Mouse (Mus musculus): Measurements from ENCODE around the gene 4930430A15Rik. TPM values are rescaled to one million over a fixed set of nuclear protein-coding genes. Genes with fewer than 3 reads are reported as not detected.

The 4930430A15Rik gene
- not detected for total RNA-seq (2021)
- long read RNA-seq, experiment 1, result 0 reads
- long read RNA-seq, experiment 2, result 0 reads

DNA sequence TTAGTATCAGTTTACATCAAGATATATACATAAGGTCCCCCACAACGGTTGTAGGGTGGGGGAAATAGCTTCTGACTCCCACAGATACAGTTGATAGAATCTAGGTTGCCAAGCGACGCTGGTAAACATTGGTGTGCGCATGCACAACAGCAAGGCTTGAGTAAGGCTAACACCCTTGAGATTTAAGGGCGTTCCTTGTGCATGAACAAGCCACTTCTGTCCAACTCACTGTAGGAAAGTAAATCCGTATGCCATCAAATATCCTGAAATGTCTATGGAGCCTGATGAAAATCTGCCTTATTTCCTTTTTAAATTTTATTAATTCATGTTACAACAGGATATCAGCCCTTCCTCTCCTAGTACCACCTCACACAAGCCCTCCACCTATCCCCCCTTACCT is at the start of gene 4930430A15Rik:
Gene 4930430A15Rik, minus strand, starts transcription at position 101 of the 400 bp plus-strand sequence.
- DNase-seq (ENCODE audit: low spot score), result no peak

DNA sequence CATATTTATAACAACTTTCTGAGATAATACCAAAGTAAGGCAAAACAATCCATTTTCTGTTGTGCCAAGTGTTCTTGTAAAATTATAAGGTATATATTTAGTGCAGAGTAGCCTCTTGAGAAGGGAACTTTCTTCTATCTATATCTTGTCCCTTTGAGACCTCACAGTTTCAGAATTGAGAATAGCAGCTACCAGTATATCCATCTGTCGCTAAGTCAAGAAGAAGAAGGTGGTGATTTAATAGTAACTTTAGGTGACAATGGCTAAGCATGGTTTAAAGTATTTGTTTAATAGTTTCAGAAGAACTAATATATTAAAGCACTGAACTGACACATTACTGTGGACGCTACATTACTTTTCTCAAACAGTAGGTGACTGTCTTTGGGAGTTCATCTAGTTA is 44.6 kb upstream of the 4930430A15Rik start, which contains the start of gene Olfr1277:
Gene Olfr1277, minus strand, starts transcription at position 101 of the 400 bp plus-strand sequence.
- no peak for DNase-seq (ENCODE audit: low spot score)

DNA sequence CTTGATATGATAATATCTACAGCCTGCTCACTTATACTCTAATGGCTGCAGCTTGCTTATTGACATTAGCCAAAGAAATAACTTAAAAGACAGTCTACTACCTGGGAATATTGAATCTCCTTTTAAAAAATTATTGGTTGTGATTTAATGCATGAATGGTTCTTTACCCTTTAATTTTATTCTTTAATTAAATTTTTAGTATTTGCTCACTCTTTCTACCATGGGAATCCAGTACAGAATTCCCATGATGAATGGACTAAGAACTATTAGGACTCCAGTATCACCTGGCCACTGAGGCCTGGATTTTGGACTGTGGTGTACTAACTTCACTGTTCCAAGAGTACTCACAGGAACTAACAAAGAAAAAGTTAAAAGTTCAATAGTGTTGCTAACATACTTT is 24.8 kb upstream of the 4930430A15Rik start, which contains the start of gene Olfr1276:
Gene Olfr1276, plus strand, starts transcription at position 301 of the 400 bp plus-strand sequence.
- DNase-seq (ENCODE audit: low spot score), result no peak

DNA sequence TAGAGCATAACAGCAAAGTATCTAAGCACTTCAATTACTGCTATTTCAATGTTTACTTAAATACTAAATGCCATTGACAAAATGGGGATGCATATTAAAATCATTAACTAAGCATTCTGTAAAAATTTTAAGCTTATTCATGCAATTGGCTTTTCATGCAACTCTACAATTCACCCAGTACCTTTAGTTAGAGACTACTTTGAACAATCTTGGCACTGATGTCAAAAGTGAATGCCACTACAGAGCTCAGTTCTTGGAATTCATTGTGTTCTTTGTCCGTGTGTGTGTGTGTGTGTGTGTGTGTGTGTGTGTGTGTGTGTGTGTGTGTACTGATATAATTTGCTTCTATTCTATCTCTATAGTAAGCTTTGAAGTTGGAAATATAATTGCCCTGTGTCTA is 5.8 kb upstream of the 4930430A15Rik start, which contains the start of gene Olfr1275:
Gene Olfr1275, minus strand, starts transcription at position 101 of the 400 bp plus-strand sequence.
- DNase-seq (ENCODE audit: low spot score), result no peak

DNA sequence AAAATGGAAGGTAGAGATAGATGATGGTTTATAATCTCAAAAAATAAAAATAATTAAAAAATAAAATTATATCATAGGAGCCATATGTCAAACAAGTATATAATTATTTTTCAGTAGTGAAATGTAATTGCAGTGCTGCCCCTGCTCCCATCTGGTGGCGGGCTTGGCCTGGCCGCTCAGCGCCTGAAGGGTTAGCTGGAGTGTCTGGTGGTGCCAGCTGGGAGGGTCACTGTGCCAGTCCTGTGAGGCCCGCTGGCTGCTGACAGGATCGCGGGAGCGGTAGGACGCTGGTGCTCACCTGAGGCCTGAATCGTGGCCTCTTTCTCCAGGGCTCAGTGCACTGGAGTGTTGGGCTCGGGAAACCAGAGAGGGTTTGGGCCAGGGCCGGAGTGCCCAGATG is 47.3 kb downstream of the 4930430A15Rik start:
- no peak for DNase-seq (ENCODE audit: low spot score)

DNA sequence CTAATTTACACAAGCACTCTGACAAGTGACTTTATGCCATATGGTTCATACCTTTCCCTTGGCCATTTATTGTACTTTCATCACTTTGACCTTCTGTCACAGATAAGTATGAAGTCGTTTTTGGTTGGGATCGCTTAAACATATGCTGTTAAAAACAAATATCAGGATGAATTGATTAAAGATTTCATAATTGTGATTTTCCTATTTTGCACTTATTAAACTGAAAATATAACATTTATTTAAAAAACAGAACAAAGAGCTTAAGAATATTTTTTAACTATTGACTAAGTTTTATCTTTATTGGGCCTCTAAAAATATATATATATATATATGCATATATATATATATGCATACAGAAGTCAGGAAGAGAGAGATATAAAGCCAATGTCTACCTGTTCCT is 76.6 kb downstream of the 4930430A15Rik start, which contains the start of gene Gm15130:
Gene Gm15130, minus strand, starts transcription at position 101 of the 400 bp plus-strand sequence.
- no peak for DNase-seq (ENCODE audit: low spot score)

DNA sequence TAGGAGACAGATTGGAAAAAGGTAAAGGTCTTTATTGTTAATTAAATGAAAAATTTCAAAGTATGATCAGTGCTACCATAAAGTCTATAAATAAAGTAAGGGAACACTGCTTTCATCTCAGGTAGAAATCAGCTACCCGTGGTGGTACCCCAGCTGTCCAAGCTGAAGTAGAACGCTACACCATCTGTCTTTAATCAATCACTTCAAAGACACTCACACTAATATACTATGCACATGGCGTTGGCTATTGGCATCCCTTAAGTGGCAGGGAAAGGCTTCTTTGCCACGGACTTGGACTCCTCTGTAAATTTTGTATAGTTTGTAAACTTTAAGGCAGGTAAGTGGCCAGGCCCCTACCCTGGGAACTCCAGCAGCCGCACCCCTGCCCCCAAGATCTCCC is 93.7 kb downstream of the 4930430A15Rik start:
- no peak for DNase-seq (ENCODE audit: low spot score)

Other genes starting within 250 kb of the 4930430A15Rik start
- not detected for gene Gm13941, start 123.6 kb downstream of the 4930430A15Rik start, total RNA-seq (2021)
- gene Gm15130, start 76.7 kb downstream of the 4930430A15Rik start, total RNA-seq (2021), result not detected
- not detected for gene Olfr1275, start 5.7 kb upstream of the 4930430A15Rik start, total RNA-seq (2021)
- gene Olfr1276, start 24.9 kb upstream of the 4930430A15Rik start, total RNA-seq (2021), result not detected
- not detected for gene Olfr1277, start 44.5 kb upstream of the 4930430A15Rik start, total RNA-seq (2021)
- not detected for gene Olfr1278, start 60.5 kb upstream of the 4930430A15Rik start, total RNA-seq (2021)
- gene Olfr1279, start 71.0 kb upstream of the 4930430A15Rik start, total RNA-seq (2021), result not detected
- not detected for gene Olfr1280, start 84.4 kb upstream of the 4930430A15Rik start, total RNA-seq (2021)
- gene Olfr1281, start 96.9 kb upstream of the 4930430A15Rik start, total RNA-seq (2021), result not detected
- gene Olfr1282, start 106.5 kb upstream of the 4930430A15Rik start, total RNA-seq (2021), result not detected
- not detected for gene Olfr1283, start 137.2 kb upstream of the 4930430A15Rik start, total RNA-seq (2021)
- not detected for gene Olfr1284, start 145.9 kb upstream of the 4930430A15Rik start, total RNA-seq (2021)
- not detected for gene Olfr1286, start 193.5 kb upstream of the 4930430A15Rik start, total RNA-seq (2021)
- not detected for gene Olfr1287, start 219.5 kb upstream of the 4930430A15Rik start, total RNA-seq (2021)
- gene Olfr1288, start 244.5 kb upstream of the 4930430A15Rik start, total RNA-seq (2021), result not detected

Measured in gastrocnemius, adult 18-20 months (tissue).